Mouse (Mus musculus) testis, adult 2 months (tissue): Measurements from ENCODE around the gene Mrps18a. TPM values are rescaled to one million over a fixed set of nuclear protein-coding genes. Genes with fewer than 3 reads are reported as not detected.

Experiments used
- H3K27ac ChIP-seq: fragments of 200-500 bp; 2 replicates; pipeline ENCODE4 v1.5.1; 2012; ENCODE audit warnings: low read depth, low read length; ENCODE audit not compliant: control insufficient read depth, insufficient read depth
- H3K27me3 ChIP-seq: fragments of 200-500 bp; 2 replicates; pipeline ENCODE4 v1.6.1; 2012; ENCODE audit warnings: mild to moderate bottlenecking, low read length, moderate library complexity; ENCODE audit not compliant: control insufficient read depth, insufficient read depth
- H3K36me3 ChIP-seq: fragments of 200-500 bp; 2 replicates; pipeline ENCODE4 v1.6.1; 2012; ENCODE audit warnings: mild to moderate bottlenecking, low read length; ENCODE audit not compliant: control insufficient read depth, insufficient read depth
- H3K4me1 ChIP-seq: fragments of 200-500 bp; 2 replicates; pipeline ENCODE4 v1.6.1; 2012; ENCODE audit warnings: low read length; ENCODE audit not compliant: control insufficient read depth, insufficient read depth
- H3K4me3 ChIP-seq: fragments of 200-500 bp; 2 replicates; pipeline ENCODE4 v1.5.1; 2012; ENCODE audit warnings: low read depth, mild to moderate bottlenecking, low read length, moderate library complexity, mixed read lengths; ENCODE audit not compliant: control insufficient read depth
- CTCF ChIP-seq: fragments of 200-500 bp; IDR thresholded peaks from 2 replicates; pipeline ENCODE4 v1.5.1; 2012; ENCODE audit warnings: low read depth, mild to moderate bottlenecking, inconsistent platforms, low read length, moderate library complexity; ENCODE audit not compliant: control insufficient read depth, insufficient read depth, insufficient replicate concordance
- POLR2A ChIP-seq: fragments of 200-500 bp; IDR thresholded peaks from 2 replicates; pipeline ENCODE4 v1.6.1; 2012; ENCODE audit warnings: low read depth, mild to moderate bottlenecking, inconsistent platforms, low read length, moderate library complexity; ENCODE audit not compliant: control insufficient read depth
- polyA plus RNA-seq: library from polyadenylated mRNA; depleted of rRNA; stranded (reverse); fragments of >200 nt; gene quantifications from 2 replicates; pipeline ENCODE4 v1.2.3, GENCODE M21; 2012

The Mrps18a gene
- polyA plus RNA-seq, 1 experiment = 74.0 TPM

GRCm38 (mm10) chr17:46117623-46118422 is 7.0 kb downstream of the Mrps18a start:
- no peak overlapping the region for H3K27ac ChIP-seq
- no peaks in the 10 kb centered on the region for H3K4me1 ChIP-seq
- H3K36me3 ChIP-seq = no peaks in the 10 kb centered on the region; the same call in 1 of the 2 replicates
- no peak for TF ChIP-seq POLR2A
- TF ChIP-seq CTCF = no peak
- H3K4me3 ChIP-seq = no peak overlapping the region
- no peaks in the 10 kb centered on the region for H3K27me3 ChIP-seq

- peaks cover 2% of the 10 kb centered on the region; the same call in 1 of the 2 replicates for H3K36me3 ChIP-seq
- no peak overlapping the region for H3K4me3 ChIP-seq
- no peak overlapping the region for H3K27ac ChIP-seq
- no peaks in the 10 kb centered on the region for H3K4me1 ChIP-seq
- no peak for TF ChIP-seq POLR2A
- TF ChIP-seq CTCF = no peak
- H3K27me3 ChIP-seq = no peaks in the 10 kb centered on the region
Observed at GRCm38 (mm10) chr17:46118423-46118850, 7.7 kb downstream of the Mrps18a start.

GRCm38 (mm10) chr17:46119641-46120040 is 8.9 kb downstream of the Mrps18a start:
- H3K36me3 ChIP-seq = peaks cover 2% of the 10 kb centered on the region; the same call in 1 of the 2 replicates
- no peak overlapping the region for H3K27ac ChIP-seq
- no peaks in the 10 kb centered on the region for H3K4me1 ChIP-seq

GRCm38 (mm10) chr17:46122791-46123190 is 12.0 kb downstream of the Mrps18a start:
- Histone ChIP-seq H3K4me1 (no peaks in the 10 kb centered on the region), H3K36me3 (peaks cover 2% of the 10 kb centered on the region; the same call in 1 of the 2 replicates), H3K27ac (no peak overlapping the region), H3K27me3 (no peaks in the 10 kb centered on the region), H3K4me3 (no peak overlapping the region)
- no peak for TF ChIP-seq CTCF
- TF ChIP-seq POLR2A = no peak

More at GRCm38 (mm10) chr17:46119641-46120040, 8.9 kb downstream of the Mrps18a start:
- Histone ChIP-seq H3K27me3 (no peaks in the 10 kb centered on the region), H3K4me3 (no peak overlapping the region)
- TF ChIP-seq POLR2A (no peak), CTCF (no peak)

GRCm38 (mm10) chr17:46123285-46123684 is 12.5 kb downstream of the Mrps18a start:
- Histone ChIP-seq H3K4me1 (no peaks in the 10 kb centered on the region), H3K36me3 (peaks cover 2% of the 10 kb centered on the region; the same call in 1 of the 2 replicates)

GRCm38 (mm10) chr17:46123953-46124700 is 13.3 kb downstream of the Mrps18a start:
- no peak for TF ChIP-seq CTCF
- no peak for TF ChIP-seq POLR2A
- H3K27me3 ChIP-seq = no peaks in the 10 kb centered on the region
- no peaks in the 10 kb centered on the region for H3K4me1 ChIP-seq
- no peak overlapping the region for H3K4me3 ChIP-seq
- peaks cover 2% of the 10 kb centered on the region; the same call in 1 of the 2 replicates for H3K36me3 ChIP-seq
- H3K27ac ChIP-seq = no peak overlapping the region

More at GRCm38 (mm10) chr17:46123285-46123684, 12.5 kb downstream of the Mrps18a start:
- no peak overlapping the region for H3K4me3 ChIP-seq
- no peak overlapping the region for H3K27ac ChIP-seq
- no peaks in the 10 kb centered on the region for H3K27me3 ChIP-seq
- TF ChIP-seq POLR2A (no peak), CTCF (no peak)

GRCm38 (mm10) chr17:46126608-46127007 is 15.8 kb downstream of the Mrps18a start:
- TF ChIP-seq CTCF = no peak
- no peak for TF ChIP-seq POLR2A
- Histone ChIP-seq H3K27me3 (no peaks in the 10 kb centered on the region), H3K36me3 (peaks cover 2% of the 10 kb centered on the region; the same call in 1 of the 2 replicates), H3K4me3 (no peak overlapping the region), H3K4me1 (no peaks in the 10 kb centered on the region), H3K27ac (no peak overlapping the region)
